Mouse (Mus musculus): Measurements from ENCODE around the gene Cchcr1.

GRCm38 (mm10) chr17:35516652-35517500 is at the start of gene Cchcr1, which contains the start of gene Tcf19:
- TF ChIP-seq ZNF384 (IDR thresholded peaks at IDR 0.05; ENCODE audit: low read depth, low read length) (no peak), HCFC1 (IDR thresholded peaks at IDR 0.05; ENCODE audit: borderline replicate concordance, insufficient read depth, low read length) (no peak), MAFK (IDR thresholded peaks at IDR 0.05; ENCODE audit: insufficient read depth, low read depth, low read length) (no peak)

All from ES-E14 (cell line).